Mouse (Mus musculus): ENCODE measurements at regions not wholly inside any gene's neighbourhood (a gene's known extent, or its start where the extent isn't known, plus 50 kb on each side); places are given as distances from the start of the nearest gene placed in this dataset.

DNA sequence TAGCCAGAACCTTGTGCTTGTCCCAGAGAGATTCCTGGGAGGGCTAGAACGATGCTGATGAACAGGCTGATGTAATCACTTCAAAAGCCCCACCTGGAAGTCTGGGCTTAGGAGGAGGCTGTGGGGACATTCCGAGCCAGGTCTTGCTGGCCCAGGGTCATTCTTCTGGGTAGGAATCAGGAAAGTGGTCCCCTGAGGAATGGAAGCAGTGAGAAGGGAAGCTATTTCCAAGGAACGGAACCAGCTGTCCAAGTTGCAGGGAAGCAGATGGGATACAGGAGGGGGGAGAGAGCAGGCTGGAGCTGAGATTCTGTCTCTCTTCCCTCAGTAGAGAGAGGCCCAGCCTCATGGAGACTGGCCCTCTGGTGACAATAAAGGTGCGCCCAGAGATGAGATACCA, 243.9 kb downstream of the Tcf7l2 start:
- DNase-seq, result no peak

DNA sequence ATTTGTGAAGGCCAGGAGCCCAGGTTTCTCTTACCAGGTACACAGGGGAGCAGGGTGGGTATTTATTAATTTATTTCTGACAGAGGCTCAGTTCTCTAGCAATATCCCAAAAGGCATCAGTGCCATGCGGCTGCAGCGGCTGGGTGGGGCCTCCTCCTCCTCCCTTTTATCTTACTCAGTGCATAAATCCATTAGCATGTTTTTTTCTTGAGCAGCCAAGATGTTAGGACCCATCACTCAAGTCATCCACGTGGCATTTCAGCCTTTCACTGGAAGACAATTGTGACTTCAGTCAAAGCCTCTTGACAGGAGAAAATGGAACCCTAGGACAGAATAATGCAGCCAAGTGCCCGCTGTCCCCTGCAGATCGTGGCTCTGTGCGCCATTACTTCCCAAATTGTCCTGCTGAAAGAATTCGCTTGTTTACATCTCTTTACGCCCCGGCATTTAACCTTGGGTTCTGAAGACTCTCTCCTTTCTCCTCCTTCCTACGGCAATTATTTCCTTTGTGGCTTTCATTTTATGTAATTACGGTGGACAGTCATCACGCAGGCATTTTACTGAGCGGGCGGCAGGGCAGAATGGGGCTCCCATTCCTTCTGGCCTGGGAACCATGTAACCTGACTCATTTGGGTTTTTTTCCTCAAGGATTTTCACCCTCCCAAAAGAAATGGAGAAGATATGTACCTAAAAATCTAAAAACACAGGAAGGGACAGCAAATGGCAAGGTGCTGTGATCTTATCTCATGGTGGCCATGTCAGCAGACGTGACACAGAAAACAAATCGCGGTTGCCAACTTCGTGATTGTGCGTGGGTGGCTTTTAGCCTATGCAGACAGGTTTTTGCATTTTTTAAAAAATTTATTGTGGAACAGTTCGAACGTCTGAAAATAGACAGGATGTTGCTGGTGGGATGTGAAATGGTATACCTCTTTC, 250.4 kb downstream of the Tcf7l2 start:
- DNase-seq, result no peak

DNA sequence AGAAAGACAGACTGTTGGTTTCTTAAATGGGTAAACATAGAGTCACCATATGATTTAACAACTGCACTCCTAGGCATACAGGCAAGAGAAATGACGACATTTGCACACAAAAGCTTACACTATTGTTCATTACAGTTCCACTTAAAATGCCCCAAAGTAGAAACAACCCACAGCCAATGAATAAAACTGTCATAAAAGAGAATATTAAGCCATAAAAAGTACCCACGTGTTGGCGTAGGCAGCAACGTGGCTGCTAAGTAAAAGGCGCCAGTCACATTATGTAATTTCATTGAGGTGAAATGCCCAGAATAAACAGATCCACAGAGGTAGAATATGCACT, 251.1 kb downstream of the Tcf7l2 start:
- no peak for DNase-seq

DNA sequence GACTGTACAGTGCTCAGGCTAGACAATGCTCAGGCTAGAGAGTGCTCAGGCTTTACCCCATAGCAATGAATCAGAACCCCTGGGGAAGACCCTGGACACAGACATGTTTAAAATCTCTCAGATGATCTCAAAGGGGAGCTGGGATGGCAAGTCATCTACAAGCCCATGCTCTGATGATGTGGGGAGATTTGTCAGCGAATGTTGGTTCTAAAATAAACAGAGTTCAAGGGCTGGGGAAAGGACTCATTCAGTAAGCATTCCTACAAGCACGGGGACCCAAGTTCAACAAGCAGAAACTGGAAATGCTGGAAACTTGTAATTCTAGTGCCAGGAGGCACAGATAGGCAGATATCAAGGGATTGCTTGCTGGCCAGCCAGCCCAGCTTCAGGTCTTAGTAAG, 254.1 kb downstream of the Tcf7l2 start:
- no peak for DNase-seq

DNA sequence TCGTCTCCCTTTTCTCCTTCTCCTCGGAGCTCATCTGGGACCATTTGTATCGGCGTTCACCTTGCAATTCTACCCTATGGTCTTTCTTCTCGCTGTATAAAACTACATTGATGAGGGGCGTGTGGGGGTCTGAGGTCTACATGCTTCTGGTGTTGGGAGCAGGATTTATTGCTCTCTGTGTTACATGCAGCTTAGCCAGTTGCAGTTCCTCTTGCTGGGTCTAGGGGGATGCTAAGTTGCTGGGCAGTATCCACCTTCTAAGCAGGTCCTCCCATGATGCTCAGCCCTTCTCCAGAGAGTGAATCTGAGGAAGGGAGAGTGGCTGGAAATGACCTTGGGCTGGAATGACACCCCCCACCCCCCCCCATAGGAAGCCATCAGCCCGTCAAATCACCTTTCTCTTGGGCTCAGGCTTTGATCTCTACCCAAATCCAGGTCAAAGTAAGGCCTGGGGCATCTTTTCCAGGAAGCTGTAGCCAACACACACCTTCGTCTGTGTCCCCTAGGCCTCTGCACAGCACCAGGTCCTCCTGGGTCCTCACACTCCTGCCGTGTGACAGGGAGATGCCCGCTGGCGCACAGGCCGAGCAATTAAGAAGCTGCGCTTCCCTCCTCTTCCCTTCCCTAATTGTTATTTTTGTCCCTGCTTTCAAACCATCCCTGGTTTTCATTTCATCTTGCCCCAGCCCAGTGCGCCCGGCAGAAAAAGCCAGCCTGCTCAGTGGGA, 257.0 kb downstream of the Tcf7l2 start:
- DNase-seq, result no peak

DNA sequence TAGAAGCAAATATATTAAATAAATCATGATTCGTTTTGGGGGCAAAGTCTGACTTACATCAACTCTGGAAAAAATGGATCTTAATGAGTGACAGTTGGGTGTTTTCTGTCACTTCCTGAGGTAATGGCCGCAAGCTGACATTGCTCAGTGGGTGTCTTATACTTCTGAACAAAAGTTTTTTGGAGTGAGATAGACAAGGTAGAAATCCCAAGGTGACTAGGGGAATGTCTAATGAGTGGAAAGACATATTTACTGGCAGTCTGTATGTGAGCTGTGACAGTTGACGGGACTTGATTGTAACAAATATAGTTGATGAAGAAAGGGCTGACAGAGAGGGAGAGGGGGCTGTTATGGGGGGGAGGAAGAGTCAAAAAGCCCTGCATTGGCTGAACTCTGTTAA, 257.8 kb downstream of the Tcf7l2 start:
- DNase-seq, result no peak

DNA sequence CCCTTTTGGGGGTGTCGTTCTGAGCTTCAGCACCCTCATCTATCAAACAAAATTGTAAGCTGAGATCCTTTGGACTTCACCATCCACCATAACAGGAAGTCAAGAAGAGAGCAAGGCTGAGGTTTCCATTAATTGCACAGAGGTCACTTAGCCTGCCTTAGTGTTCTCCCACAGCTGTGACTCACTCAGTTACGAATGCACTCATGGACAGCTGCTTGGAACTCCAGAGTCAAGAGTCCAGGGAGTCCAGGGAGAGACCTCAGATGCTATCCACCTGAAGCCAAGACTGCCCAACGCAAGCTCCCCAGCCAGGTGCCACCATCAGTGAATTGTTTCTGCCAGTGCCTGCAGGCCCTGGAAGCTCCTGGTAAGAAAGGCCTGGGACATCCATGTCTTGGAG, 259.8 kb downstream of the Tcf7l2 start:
- DNase-seq, result no peak

DNA sequence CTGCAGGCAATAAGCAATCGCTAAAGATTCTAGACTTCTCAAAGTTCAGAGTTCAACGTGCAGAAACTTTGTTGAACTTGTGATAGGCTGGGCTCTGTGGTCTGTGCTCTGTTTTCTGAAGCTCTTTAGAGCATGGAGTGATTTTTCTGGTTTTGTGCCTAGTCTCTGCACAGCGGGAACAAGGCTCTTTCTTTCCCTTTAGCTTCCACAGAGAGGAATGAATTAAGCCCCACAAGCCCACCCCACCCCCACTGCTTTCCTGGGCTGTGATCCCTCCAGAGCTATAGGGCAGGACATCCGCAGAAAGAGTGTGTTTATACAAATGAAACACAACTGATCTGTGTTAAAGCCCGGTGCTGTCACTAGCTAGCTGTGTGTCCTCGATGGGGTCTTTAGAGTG, 264.3 kb downstream of the Tcf7l2 start:
- DNase-seq, result no peak

DNA sequence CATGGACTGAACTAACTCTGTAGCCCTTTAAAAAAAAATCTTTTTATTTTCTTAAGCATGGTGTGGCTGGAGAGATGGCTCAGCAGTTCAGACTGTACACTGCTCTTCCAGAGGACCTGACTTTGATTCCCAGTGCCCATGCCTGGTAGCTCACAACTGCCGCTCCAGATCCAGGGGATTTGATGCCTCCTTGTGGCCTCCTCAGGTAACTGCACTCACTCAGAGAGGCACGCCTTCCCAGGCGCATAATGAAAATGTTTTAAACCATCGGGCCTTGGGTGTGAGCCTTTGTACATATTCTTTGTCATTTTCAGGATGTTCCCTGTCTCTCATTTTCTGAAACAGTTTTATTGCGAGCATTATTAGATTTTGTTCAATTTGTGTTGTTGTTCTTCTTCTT, 265.8 kb downstream of the Tcf7l2 start:
- no peak for DNase-seq

DNA sequence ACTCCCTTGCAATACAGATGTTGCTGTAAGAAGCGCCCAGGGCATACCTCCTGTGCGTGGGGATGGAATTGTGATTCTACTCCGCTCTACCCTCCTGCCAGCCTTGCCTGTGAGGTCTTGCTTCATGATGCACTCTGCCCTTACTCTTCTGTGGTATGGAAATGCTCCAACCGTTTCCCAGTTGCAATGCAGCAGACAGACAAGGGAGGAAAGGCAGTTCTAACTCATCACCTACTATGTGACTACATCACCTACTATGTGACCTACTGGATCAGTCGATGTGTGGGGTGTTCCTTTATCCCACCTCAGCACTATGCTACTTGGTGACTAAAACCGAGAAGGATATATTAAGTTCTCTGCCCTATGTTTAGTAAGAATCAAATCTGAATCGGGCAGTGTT, 269.1 kb downstream of the Tcf7l2 start:
- no peak for DNase-seq

DNA sequence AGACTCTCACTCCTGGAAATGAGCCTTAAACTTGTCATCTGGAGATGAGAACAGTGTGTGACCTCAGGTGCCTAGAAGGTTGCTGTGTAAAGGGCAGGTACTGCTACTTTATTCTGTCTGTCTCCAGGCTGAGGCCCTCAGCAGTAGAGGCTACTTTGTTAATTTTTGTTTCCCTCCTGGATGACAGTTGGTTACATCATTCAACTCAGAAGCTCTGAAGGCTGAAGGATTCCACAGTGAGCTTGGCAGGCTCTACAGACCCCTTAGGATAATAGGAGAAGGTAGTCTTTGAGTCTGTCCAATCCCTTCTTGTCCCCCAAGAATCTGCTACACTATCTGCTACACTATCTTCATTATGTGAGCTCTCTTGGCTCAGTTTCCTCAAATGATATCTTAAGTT, 269.7 kb downstream of the Tcf7l2 start:
- no peak for DNase-seq

DNA sequence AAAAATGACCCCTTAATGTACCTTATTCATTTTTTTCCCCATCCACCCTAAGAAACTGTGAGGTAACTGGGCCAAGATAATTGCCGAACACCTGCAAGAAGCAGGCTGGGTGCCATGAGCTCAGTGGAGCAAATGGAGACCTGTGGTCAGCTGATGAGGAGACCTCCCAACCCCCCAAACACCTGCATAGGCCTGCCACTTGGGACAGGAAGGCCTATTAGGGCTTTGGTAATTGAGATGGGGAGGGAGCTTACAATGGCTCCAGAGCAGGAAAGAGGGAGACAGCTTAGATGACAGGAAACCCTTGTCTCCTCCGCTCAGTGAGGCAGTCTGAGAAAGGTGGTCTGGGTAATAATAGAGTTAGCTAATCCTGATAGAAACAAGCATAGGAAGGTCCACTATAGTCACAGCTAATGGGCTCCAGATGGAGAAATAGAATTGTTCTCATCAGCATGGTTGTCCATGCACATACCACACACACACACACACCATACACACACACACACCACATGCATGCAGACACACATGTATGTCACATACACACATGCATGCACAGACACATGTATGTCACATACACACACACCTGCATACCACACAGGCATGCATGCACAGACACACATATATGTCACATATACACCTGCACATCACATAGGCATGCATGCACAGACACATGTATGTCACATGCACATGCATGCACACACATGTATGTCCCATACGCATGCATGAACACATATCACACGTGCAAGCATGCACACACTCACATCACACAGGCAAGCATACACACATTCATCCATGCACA, 270.2 kb upstream of the Habp2 start:
- DNase-seq, result no peak

DNA sequence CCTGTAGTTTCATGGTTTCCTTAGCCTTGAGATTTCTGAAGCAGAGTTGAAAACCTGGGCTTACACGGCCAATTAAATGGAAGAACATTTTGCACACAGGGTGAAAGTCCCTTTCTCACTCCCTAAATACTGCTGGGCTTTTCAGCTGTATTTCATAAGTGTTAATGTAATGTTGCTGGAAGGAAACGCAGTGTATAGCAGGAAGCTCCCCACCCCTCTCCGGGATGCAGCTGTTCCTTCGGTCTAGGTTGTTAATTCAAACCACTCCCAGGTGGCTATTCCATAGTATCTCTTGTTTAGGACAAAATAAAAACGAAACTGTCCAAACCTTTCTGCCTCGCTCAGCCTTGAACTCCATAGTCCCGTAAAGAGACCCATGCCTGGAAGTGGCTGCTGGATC, 269.4 kb upstream of the Habp2 start:
- no peak for DNase-seq

DNA sequence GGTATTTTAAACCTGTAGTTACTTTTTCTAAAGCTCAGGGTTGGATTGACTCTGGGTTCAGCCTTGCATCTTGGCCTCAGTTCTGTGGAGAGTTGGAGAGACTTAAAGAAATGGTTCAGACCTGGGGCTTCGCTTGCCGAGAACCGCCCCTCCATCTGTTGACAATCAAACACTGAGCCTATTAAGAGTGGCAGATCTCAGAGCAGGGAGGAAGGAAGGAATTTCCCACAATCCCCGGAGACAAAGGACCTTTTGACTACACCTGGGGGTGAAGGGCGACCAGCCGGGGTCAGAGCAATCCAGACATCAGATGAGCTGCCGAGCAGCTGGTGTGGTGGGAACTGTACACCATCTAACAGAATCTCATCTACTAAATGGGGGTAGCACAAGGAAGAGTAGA, 267.8 kb upstream of the Habp2 start:
- no peak for DNase-seq

DNA sequence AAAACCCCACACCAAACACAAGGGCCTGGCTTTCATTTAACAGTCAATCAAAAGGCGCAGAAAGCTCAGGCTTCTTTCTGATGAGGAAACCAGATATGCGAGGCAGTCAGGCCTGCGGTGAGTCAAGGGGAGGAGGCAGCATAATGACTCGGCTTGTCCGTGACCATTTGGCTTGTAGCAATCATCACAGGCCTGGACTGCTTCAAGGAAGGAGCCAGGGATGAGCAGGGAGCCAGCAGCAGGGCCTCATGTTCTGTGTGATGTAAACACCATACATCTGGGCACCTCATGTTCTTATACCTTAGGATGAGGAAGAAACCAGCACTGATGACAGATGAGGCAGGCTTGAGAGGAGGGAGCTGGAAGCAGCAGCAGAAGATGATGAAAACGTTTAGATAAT, 264.6 kb upstream of the Habp2 start:
- no peak for DNase-seq

DNA sequence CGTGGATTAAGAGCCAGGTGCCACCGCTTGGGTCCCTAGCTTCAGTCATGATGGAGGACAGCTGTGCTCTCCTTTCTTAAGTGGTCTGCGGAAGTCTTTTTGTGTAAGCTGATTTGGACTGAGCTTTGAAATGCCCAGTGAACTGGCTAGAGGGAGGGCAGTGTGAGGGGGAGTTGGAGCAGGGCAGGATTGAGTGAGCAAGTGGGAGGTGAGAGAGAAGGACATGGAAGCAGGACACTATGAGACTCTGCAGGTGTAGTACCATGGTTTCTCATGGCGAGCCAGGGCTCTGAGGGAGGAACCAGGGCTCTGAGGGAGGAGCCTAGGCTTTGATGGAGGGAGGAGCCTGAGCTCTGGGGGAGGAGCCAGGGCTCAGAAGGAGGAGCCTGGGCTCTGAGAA, 262.3 kb upstream of the Habp2 start:
- no peak for DNase-seq

DNA sequence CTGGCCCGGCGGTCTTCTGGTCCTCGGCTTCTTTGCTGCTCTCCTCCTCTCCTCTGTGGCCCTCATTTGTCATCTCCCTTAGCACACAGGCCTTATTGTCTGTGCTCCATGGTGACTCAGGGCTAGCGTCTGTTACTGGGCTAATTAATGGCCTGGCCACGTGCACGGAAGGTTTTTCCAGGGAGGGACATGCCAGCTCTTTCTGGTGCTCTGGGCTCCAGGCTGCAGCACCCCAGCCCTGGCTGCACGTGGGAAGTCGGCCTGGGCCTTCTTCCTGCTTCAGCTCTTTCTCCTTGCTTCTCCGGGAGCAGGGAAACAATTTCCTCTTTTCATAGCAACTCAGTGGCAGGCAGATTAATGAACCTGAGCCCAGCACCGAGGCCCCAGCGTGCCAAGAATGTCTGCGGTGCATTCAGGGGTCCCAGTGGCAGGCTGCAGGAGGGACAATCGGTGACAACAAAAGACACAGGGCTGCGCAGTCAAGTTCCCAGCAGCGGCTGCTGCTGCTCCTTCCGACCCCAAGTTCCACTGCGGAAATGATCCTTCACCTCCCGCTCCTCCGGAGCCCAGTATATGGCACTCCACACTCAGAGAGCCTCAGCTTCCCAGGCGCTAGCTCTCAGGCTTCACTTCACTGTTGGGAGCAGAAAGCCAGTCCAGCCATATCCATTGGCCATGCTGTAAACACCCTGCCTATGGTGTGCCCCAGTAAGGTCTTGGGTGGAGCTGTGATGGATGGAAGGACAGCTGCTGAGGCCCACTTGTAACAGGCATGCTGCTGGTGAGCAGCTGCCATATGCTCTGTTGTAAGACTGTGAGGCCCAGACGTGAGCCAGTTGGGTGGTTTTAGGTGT, 257.3 kb upstream of the Habp2 start:
- no peak for DNase-seq

DNA sequence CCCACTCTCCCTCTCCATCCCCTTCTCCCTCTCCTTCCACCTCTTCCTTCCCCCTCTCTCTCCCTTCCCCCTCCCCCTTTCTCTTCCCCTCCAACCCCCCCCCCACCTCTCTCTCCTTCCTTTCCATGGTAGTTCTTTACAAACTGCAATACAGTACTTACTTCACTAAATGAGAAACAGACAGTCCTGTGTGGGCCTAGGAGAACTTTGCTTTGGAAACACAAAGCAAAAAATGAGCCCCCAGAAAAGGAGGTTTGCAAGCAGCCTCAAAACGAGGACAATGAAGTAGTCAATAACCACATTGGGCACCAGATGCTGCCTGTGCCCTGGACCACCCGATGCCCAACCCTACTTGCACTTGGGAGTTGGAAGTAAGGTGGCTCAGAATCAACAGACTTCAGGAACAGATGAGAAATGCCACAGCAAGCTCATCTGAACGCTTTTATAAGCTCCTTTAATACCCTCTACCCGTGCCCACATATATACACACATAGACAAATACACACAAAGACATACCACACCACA, 256.5 kb upstream of the Habp2 start:
- DNase-seq, result no peak

DNA sequence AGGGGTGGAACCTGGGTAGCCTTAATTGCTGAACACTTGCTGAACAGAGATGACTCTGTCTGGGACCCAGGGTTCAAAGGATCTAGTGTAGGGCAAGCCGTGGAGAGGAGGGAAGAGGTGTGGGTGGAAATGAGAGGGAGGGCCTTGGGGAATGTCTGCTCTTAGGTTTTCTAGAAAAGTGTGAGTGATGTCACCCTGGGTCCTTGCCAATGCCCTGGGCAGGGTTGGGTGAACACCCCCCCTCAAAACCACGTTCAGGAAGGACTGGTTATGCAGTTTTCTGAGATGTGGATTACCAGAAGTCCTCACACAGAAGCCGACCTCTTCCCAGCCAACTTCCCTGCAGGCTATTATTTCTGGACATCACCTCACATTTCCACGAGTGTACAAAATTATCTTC, 252.4 kb upstream of the Habp2 start:
- no peak for DNase-seq

DNA sequence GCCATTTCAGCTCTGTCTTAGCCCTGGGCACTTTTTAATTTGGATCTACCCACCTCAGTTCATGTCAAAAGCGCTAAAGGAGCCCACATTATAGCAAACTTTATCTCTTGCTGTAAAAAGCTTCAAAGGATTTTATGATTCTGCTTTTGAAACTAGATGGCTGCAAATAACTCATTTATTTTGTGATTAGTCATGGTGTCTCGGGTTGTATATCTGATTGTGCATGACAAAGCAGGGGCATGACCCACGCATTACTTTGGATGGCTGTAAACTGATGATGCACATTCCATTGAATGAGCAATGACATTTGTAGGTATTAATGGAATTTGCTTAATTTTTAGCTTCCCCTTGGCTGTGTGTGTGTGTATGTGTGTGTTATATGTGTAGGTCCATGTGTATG, 249.4 kb upstream of the Habp2 start:
- DNase-seq, result no peak

DNA sequence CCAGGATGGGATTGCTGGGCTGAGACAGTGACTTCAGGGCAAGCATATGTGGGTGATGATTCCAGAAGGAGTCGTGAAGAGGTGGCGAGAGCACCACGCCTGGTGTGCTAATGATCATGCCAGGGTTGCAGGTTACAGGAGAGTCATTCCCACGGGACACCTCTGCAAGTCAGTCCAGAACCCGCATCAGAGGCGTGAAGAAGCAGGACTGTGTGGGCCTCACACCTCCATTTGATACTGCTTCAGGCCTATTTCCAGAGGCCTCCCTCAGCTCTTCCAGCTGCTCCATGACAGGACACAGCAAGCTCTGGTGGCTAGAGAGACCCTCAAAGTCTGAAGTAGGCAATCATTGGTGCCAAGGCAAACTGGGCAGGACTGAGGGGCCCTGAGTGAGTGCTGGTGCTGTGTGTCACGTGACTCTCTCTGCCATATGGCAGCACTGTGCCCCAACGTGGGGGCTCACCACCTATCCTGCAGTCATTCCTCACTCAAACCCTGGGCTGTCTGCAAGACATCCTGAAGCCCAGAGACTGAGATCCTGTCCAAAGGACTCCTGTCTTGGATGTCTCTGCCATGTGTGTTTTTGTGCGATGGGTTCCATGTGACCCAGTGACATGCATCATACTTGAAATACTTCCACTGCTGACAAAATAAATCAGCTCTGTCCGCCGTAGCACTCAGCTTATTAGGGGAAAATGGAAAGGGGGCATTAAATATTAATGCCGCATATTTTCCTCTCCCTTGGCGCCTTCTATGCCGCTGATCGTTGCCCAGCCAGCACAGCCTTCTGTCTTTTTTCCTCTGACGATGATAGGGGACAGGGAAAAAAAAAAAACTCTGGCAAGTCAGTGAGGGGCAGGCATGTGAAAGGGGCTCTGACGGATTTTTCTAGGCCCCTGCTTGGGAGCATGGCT, 247.6 kb upstream of the Habp2 start:
- DNase-seq, result no peak
